Mouse (Mus musculus) gastrocnemius, adult 8-10 months (tissue): ENCODE data around the gene Srebf2. TPM values are rescaled to one million over a fixed set of nuclear protein-coding genes. Genes with fewer than 3 reads are reported as not detected.

Experiments
- microRNA-seq: library from miRNA; unstranded; fragments of <30 nt; microRNA quantifications from one replicate; pipeline ENCODE4 v1.2.0, GENCODE M21; 2022
- total RNA-seq, 4 experiments: library from RNA; stranded (reverse); gene quantifications; 2 replicates each; pipeline ENCODE4 v1.2.4; 2022

Srebf2 gene
- total RNA-seq, 4 experiments from 2014 or later = 8.4 to 11.5 (median 9.7) TPM

Small RNAs within 50 kb of the gene (microRNA-seq; reads per million reads assigned to microRNA genes)
- gene Mir33 = 7.5 reads per million

Other genes starting within 250 kb of the Srebf2 start
- gene Polr3h, start 220.9 kb upstream of the Srebf2 start, total RNA-seq = 10 to 100 TPM in 1 of 4 experiments, 1 to 10 TPM in 3; 7.2 to 10.2 (median 8.2) TPM
- gene Csdc2, start 210.4 kb upstream of the Srebf2 start, total RNA-seq = 1 to 10 TPM in 2 of 4 experiments, under 1 TPM in 2; 0.67 to 1.9 (median 0.90) TPM
- 10 to 100 TPM; 15.6 to 17.9 (median 15.9) TPM for gene Pmm1, start 186.3 kb upstream of the Srebf2 start, total RNA-seq
- not detected for gene 1700029P11Rik, start 166.6 kb upstream of the Srebf2 start, total RNA-seq
- gene Xrcc6, start 159.3 kb upstream of the Srebf2 start, total RNA-seq = 10 to 100 TPM; 20.6 to 24.5 (median 24.2) TPM
- 10 to 100 TPM; 14.9 to 18.4 (median 17.5) TPM for gene Desi1, start 113.3 kb upstream of the Srebf2 start, total RNA-seq
- gene Snu13, start 99.6 kb upstream of the Srebf2 start, total RNA-seq = 10 to 100 TPM; 44.8 to 55.5 (median 51.4) TPM
- gene 4930407I10Rik, start 88.0 kb upstream of the Srebf2 start, total RNA-seq = not detected
- not detected for gene Mei1, start 77.2 kb upstream of the Srebf2 start, total RNA-seq
- 10 to 100 TPM in 2 of 4 experiments, 1 to 10 TPM in 2; 6.8 to 14.2 (median 8.6) TPM for gene Ccdc134, start 19.3 kb upstream of the Srebf2 start, total RNA-seq
- not detected for gene Shisa8, start 65.6 kb downstream of the Srebf2 start, total RNA-seq
- not detected for gene Tnfrsf13c, start 77.2 kb downstream of the Srebf2 start, total RNA-seq
- not detected for gene Cenpm, start 97.6 kb downstream of the Srebf2 start, total RNA-seq
- not detected for gene 1500009C09Rik, start 105.2 kb downstream of the Srebf2 start, total RNA-seq
- under 1 TPM; 0.10 to 0.63 (median 0.38) TPM for gene Sept3, start 127.7 kb downstream of the Srebf2 start, total RNA-seq
- gene Wbp2nl, start 151.8 kb downstream of the Srebf2 start, total RNA-seq = not detected
- 10 to 100 TPM in 2 of 4 experiments, 1 to 10 TPM in 2; 7.7 to 11.6 (median 10.1) TPM for gene Naga, start 191.7 kb downstream of the Srebf2 start, total RNA-seq
- under 1 TPM; 0.17 to 0.43 (median 0.36) TPM for gene Pheta2, start 191.8 kb downstream of the Srebf2 start, total RNA-seq
- gene Smdt1, start 191.8 kb downstream of the Srebf2 start, total RNA-seq = 100 to 1,000 TPM; 129 to 149 (median 142) TPM
- gene Ndufa6, start 207.1 kb downstream of the Srebf2 start, total RNA-seq = 100 to 1,000 TPM; 397 to 462 (median 441) TPM
- 10 to 100 TPM in 3 of 4 experiments, 1 to 10 TPM in 1; 7.2 to 14.5 (median 11.5) TPM for gene Cyp2d22, start 233.1 kb downstream of the Srebf2 start, total RNA-seq
- gene Cyp2d11, start 246.8 kb downstream of the Srebf2 start, total RNA-seq = under 1 TPM in 2 of 4 experiments, not detected in 2; 0.18 to 0.24 TPM